Mouse (Mus musculus) CD4-positive naive resting alpha-beta T cell, adult 57 days (primary cell): ENCODE data around the gene BC017158. TPM values are rescaled to one million over a fixed set of nuclear protein-coding genes. Genes with fewer than 3 reads are reported as not detected.

ENCODE experiments used
- total RNA-seq: library from RNA; stranded (reverse); gene quantifications from one replicate; pipeline ENCODE4 v1.2.4, GENCODE M21; 2023

BC017158 gene
- 26.4 TPM for total RNA-seq

DNA sequence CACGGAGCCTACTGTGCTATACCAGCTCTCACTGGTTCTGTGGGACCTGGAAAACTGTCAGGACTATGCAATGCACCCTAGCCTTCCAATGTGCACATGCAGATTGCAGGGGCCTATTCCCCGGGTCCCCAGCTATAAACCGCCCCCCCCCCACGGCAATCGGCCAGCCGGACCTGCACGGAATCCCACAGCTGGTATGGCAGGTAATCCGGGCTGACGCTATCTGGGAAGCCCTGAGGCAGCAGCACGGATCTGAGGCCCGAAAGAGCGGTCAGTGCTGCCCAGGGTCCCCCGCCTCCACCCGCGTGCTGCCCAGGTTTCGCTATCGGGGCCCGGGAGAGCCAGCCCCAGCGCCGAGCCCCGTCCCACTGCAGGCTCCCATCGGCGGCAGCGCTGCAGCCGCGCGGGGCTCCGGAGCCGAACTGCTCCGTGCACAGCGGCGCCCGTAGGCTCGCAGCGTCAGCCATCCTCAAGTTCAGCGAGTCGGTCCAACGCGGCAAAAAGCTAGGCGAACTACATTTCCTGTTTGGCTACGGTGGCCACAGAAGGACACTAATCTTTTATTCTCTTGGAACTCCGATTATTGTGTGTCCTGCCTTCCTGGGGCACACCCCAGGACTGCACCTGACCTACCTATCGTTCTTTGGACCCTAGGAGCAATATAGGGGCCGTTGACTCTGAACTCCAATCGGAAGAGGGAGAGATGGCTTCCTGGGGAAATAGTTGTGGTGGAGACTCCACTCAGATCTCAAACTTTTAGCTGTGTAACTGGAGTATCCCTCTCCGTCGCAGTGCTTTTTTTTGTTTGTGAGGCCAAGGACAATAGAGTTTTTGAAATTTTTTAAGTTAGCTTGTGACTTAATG, at the start of gene BC017158:
Gene BC017158, minus strand, starts transcription at position 554 of the 864 bp plus-strand sequence.

GRCm38 (mm10) chr7:128265411-128265810, 32.6 kb downstream of the BC017158 start, which contains the start of gene Slc5a2:
Gene Slc5a2 (plus strand): TSS chr7:128265657.

GRCm38 (mm10) chr7:128246496-128247391, 51.2 kb downstream of the BC017158 start, which contains the start of gene Tgfb1i1:
Gene Tgfb1i1 (plus strand): TSS chr7:128246812.

DNA sequence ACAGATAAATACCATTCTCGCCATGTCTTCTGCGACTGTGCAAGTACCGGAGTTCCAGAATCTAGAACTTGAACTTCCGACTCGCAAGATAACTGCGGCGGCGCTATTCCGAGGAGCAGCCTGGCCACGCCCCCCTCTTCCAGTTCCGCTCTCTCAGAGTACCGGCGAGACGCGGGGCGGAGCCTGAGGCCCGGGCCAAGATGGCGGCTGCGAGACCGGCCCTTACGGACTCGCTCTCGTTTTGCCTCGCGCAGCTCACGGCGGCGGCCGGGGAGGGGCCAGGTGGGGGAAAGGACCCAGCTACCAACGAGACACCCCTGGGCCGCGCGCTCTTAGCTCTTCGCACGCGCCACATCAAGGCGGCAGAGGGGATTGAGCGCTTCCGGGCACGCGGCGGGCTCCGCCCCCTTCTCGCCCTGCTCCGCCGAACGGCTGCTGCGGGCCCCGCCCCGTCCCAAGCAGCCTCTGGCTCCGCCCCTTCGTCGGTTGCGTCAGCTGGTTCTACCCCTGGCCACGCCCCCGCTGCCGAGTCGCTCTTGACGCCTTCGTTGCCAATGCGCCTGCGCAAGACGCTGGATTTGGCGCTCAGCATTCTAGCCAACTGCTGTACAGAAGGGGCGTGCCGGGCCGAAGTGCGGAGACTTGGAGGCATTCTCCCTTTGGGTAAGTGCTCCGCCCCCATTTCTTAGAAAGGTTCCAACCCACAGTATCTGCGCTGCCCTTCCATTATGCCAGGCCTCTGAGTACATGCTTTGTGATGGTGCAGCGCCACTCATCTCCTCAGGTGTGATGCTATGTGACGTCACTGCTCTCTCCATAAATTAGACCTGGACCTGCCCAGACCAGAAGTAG, 59.8 kb downstream of the BC017158 start, which contains the start of gene 9130023H24Rik:
Gene 9130023H24Rik, minus strand, starts transcription at position 105 of the 852 bp plus-strand sequence.

GRCm38 (mm10) chr7:128236856-128237592, 60.9 kb downstream of the BC017158 start, which contains the start of gene Armc5:
Gene Armc5 (plus strand): TSS chr7:128237342.

Other genes with a start within 250 kb of the BC017158 start
- 4.8 TPM for gene Itgam, start 235.5 kb downstream of the BC017158 start, total RNA-seq
- not detected for gene Gm49368, start 235.5 kb downstream of the BC017158 start, total RNA-seq
- 3.6 TPM for gene Itgax, start 168.6 kb downstream of the BC017158 start, total RNA-seq
- gene Itgad, start 143.8 kb downstream of the BC017158 start, total RNA-seq, result 6.2 TPM
- not detected for gene Cox6a2, start 91.8 kb downstream of the BC017158 start, total RNA-seq
- gene Armc5, start 60.8 kb downstream of the BC017158 start, total RNA-seq, result 27.5 TPM
- gene 9130023H24Rik, start 60.1 kb downstream of the BC017158 start, total RNA-seq, result 3.2 TPM
- gene Tgfb1i1, start 51.4 kb downstream of the BC017158 start, total RNA-seq, result 8.1 TPM
- gene Slc5a2, start 32.5 kb downstream of the BC017158 start, total RNA-seq, result not detected
- gene Rgs10, start 120.6 kb upstream of the BC017158 start, total RNA-seq, result 280 TPM
- gene Tial1, start 163.5 kb upstream of the BC017158 start, total RNA-seq, result 133 TPM
- 25.2 TPM for gene Bag3, start 225.4 kb upstream of the BC017158 start, total RNA-seq